Mouse (Mus musculus) intestine, embryonic 16.5 days (tissue): ENCODE data around the gene Apol9b. TPM values are rescaled to one million over a fixed set of nuclear protein-coding genes. Genes with fewer than 3 reads are reported as not detected.
A peak's percentile ranks its signal among the peaks of the same experiment; 100 is the strongest.
"Not testable (repeated sequence)": the region's sequence is repeated elsewhere in the genome, so short reads cannot be mapped to it uniquely, and the experiment has no call there.

Experiments used
- ATAC-seq: fragments of 200-750 bp; cut with Nextera tagmentation; 2 replicates; pipeline ENCODE4 v1.8.0; 2017; ENCODE audit warnings: moderate TSS enrichment, moderate library complexity
- H3K27ac ChIP-seq: fragments of 300-500 bp; sonication (generic); 2 replicates; pipeline ENCODE4 v1.5.1; 2014; ENCODE audit warnings: mild to moderate bottlenecking, low read length
- H3K27me3 ChIP-seq: fragments of 300-500 bp; sonication (generic); replicated peaks from 2 replicates; pipeline ENCODE4 v1.6.1; 2014; ENCODE audit warnings: low read length, control low read depth, mixed read lengths; ENCODE audit not compliant: control insufficient read depth, insufficient read depth
- H3K36me3 ChIP-seq: fragments of 300-500 bp; sonication (generic); 2 replicates; pipeline ENCODE4 v1.6.1; 2014; ENCODE audit warnings: low read length, control low read depth; ENCODE audit not compliant: control insufficient read depth, insufficient read depth
- H3K4me1 ChIP-seq: fragments of 300-500 bp; sonication (generic); 2 replicates; pipeline ENCODE4 v1.6.1; 2014; ENCODE audit warnings: low read length, control low read depth, mixed read lengths; ENCODE audit not compliant: control insufficient read depth, insufficient read depth
- H3K4me2 ChIP-seq: fragments of 300-500 bp; sonication (generic); 2 replicates; pipeline ENCODE4 v1.6.1; 2014; ENCODE audit warnings: low read depth, low read length, control low read depth
- H3K4me3 ChIP-seq: fragments of 300-500 bp; sonication (generic); 2 replicates; pipeline ENCODE4 v1.5.1; 2014; ENCODE audit warnings: mild to moderate bottlenecking, low read length
- H3K9ac ChIP-seq: fragments of 300-500 bp; sonication (generic); 2 replicates; pipeline ENCODE4 v1.6.1; 2014; ENCODE audit warnings: low read depth, low read length
- H3K9me3 ChIP-seq: fragments of 300-500 bp; sonication (generic); 2 replicates; pipeline ENCODE4 v1.6.1; 2016; ENCODE audit warnings: low read length, control low read depth; ENCODE audit not compliant: control insufficient read depth
- WGBS: fragments of 180-500 bp; shearing (Covaris S2); extraction: QIAGEN DNeasy Blood & Tissue Kit; methylation state at CpG from one replicate; pipeline ENCODE4 v1.1.7; 2014; 5-methylcytosine and 5-hydroxymethylcytosine counted together
- polyA plus RNA-seq: library from polyadenylated mRNA; unstranded; fragments of >200 nt; fragmentation: Nextera tagmentation; extraction: Ambion mirVana; gene quantifications from 2 replicates; pipeline ENCODE4 v1.2.1, GENCODE M21; 2015

Gene Apol9b
- polyA plus RNA-seq, 1 experiment from 2014 or later = 0.13 TPM

DNA sequence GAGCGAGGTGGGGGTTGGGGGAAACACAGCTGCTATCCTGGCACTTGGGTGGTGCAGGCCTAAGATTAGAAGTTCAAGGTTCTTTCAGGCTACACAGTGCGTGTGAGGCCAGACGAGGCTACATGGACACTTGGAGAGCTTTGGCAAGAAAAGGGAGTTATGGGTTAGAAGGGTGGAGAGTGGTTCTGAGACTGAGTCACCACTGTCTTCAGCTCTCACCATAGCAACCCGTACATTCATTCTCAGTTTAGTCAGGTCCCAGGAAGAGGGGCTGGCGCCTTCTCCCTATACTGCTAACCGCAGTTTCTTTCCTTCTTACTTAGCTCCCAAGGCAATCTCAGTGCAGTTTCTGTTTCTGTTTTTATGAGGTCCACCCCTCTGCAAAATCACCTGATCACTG lies 12.7 kb downstream of the Apol9b start:
- not testable (repeated sequence) for H3K27ac ChIP-seq, H3K4me2 ChIP-seq, H3K36me3 ChIP-seq, H3K9me3 ChIP-seq, H3K4me3 ChIP-seq, H3K9ac ChIP-seq, H3K4me1 ChIP-seq
- H3K27me3 ChIP-seq = peaks cover 16% of the 10 kb centered on the region
- peak; percentile 52; the same call in 1 of the 2 replicates for ATAC-seq
- WGBS = 70% methylated on average over 6 of the region's 6 CpGs

GRCm38 (mm10) chr15:77744632-77745031 lies 15.8 kb downstream of the Apol9b start:
- Histone ChIP-seq H3K27me3 (peaks cover 27% of the 10 kb centered on the region), H3K9me3 (no peaks in the 10 kb centered on the region; the same call in 1 of the 2 replicates), H3K9ac (no peak overlapping the region), H3K4me1 (no peaks in the 10 kb centered on the region), H3K4me2 (no peak overlapping the region), H3K4me3 (no peak overlapping the region), H3K36me3 (no peaks in the 10 kb centered on the region), H3K27ac (no peak overlapping the region)
- no peak for ATAC-seq
- 19% methylated on average over 5 of the region's 5 CpGs for WGBS

GRCm38 (mm10) chr15:77745081-77745480 lies 16.2 kb downstream of the Apol9b start:
- no peak overlapping the region for H3K4me2 ChIP-seq
- H3K36me3 ChIP-seq = no peaks in the 10 kb centered on the region
- no peak overlapping the region for H3K9ac ChIP-seq
- H3K4me3 ChIP-seq = no peak overlapping the region
- peaks cover 31% of the 10 kb centered on the region for H3K27me3 ChIP-seq
- no peaks in the 10 kb centered on the region; the same call in 1 of the 2 replicates for H3K9me3 ChIP-seq
- ATAC-seq = no peak
- H3K4me1 ChIP-seq = no peaks in the 10 kb centered on the region
- no peak overlapping the region for H3K27ac ChIP-seq

GRCm38 (mm10) chr15:77746326-77746725 lies 17.5 kb downstream of the Apol9b start:
- no peak for ATAC-seq
- Histone ChIP-seq H3K9me3 (no peaks in the 10 kb centered on the region; the same call in 1 of the 2 replicates), H3K27me3 (peaks cover 30% of the 10 kb centered on the region), H3K4me3 (no peak overlapping the region), H3K36me3 (no peaks in the 10 kb centered on the region), H3K4me2 (no peak overlapping the region), H3K27ac (no peak overlapping the region), H3K4me1 (no peaks in the 10 kb centered on the region), H3K9ac (no peak overlapping the region)
- 95% methylated on average over 1 of the region's 1 CpGs for WGBS

GRCm38 (mm10) chr15:77748414-77748813 lies 19.6 kb downstream of the Apol9b start:
- Histone ChIP-seq H3K36me3 (no peaks in the 10 kb centered on the region), H3K27ac (no peak overlapping the region), H3K9me3 (no peaks in the 10 kb centered on the region; the same call in 1 of the 2 replicates), H3K4me3 (no peak overlapping the region), H3K9ac (no peak overlapping the region), H3K4me1 (no peaks in the 10 kb centered on the region), H3K27me3 (peaks cover 34% of the 10 kb centered on the region), H3K4me2 (no peak overlapping the region)
- WGBS = 71% methylated on average over 3 of the region's 3 CpGs
- ATAC-seq = no peak

DNA sequence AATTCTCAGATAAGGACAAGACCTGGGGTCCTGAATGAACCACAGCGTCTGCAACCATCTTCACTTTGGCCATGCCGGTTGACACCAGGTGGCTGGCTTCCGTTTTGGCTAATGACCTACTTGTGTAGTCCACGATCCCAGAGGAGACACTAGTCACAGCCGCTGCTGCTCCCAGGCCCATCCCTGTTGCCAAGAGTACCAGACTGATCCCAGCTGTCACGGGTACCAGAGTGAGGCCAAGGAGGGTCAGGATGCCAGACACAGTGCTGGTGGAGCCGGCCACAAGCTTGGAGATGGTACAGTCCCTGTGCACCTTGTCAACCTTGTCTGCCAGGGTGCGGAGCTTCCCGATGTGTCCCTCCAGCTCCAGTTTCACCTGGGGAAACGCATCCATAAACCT lies 20.9 kb downstream of the Apol9b start:
- H3K4me1 ChIP-seq = no peaks in the 10 kb centered on the region
- no peak for ATAC-seq
- H3K4me3 ChIP-seq = no peak overlapping the region
- no peaks in the 10 kb centered on the region; the same call in 1 of the 2 replicates for H3K9me3 ChIP-seq
- no peak overlapping the region for H3K27ac ChIP-seq
- no peak overlapping the region for H3K4me2 ChIP-seq
- 88% methylated on average over 10 of the region's 10 CpGs for WGBS
- no peak overlapping the region for H3K9ac ChIP-seq
- no peaks in the 10 kb centered on the region for H3K36me3 ChIP-seq
- peaks cover 34% of the 10 kb centered on the region for H3K27me3 ChIP-seq

DNA sequence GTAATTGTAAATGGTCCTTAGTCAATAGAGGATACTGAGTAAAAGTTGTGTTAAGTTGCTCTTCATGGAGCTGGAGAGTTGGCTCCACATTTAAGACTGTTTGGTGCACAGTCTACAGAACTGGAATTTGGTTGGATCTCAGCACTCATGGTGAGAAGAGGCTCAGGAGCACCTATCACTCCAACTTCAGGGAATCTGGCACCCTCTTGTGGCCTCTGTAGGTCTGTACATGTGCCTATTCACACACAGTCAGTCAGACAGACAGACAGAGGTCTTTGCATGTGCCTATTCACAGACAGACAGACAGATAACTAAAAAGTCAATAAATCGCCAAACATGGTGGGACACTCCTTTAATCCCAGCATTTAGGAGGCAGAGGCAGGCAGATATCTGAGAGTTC lies 21.6 kb downstream of the Apol9b start:
- H3K4me3 ChIP-seq = no peak overlapping the region
- no peak overlapping the region for H3K27ac ChIP-seq
- H3K9ac ChIP-seq = no peak overlapping the region
- H3K36me3 ChIP-seq = no peaks in the 10 kb centered on the region
- no peaks in the 10 kb centered on the region; the same call in 1 of the 2 replicates for H3K9me3 ChIP-seq
- WGBS = 27% methylated on average over 1 of the region's 1 CpGs
- no peak overlapping the region for H3K4me2 ChIP-seq
- ATAC-seq = no peak
- H3K4me1 ChIP-seq = no peaks in the 10 kb centered on the region
- peaks cover 28% of the 10 kb centered on the region for H3K27me3 ChIP-seq

DNA sequence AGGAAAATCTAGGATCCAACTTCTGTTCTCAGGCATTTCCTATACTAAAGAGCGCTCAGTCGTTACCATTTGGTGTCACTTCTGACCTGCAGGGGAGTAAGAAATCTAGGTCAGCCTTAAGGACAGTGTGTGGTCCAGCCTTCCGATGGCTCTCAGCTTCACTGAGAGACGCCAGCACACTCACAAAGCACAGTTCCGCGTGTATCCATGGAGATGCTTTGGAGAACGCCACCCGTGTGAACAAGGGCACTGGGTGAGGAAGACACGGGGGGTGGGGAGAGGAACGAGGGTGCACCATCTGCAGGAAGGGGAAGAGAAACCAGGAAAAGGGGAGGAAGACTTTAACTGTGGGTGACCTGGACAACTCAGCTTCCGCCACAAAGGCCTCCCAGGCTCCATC lies 23.6 kb downstream of the Apol9b start:
- H3K9ac ChIP-seq = no peak overlapping the region
- 53% methylated on average over 11 of the region's 11 CpGs for WGBS
- ATAC-seq = no peak
- peaks cover 16% of the 10 kb centered on the region for H3K27me3 ChIP-seq
- H3K27ac ChIP-seq = no peak overlapping the region
- no peaks in the 10 kb centered on the region for H3K4me1 ChIP-seq
- H3K9me3 ChIP-seq = no peaks in the 10 kb centered on the region; the same call in 1 of the 2 replicates
- H3K4me3 ChIP-seq = no peak overlapping the region
- H3K36me3 ChIP-seq = no peaks in the 10 kb centered on the region
- H3K4me2 ChIP-seq = no peak overlapping the region

GRCm38 (mm10) chr15:77755132-77755531 lies 26.3 kb downstream of the Apol9b start:
- Histone ChIP-seq H3K9ac (no peak overlapping the region), H3K27ac (no peak overlapping the region), H3K4me1 (no peaks in the 10 kb centered on the region), H3K36me3 (peaks cover 3% of the 10 kb centered on the region), H3K9me3 (no peaks in the 10 kb centered on the region), H3K27me3 (peaks cover 5% of the 10 kb centered on the region; the same call in 1 of the 2 replicates), H3K4me2 (no peak overlapping the region), H3K4me3 (no peak overlapping the region)
- WGBS = no CpG with 5 or more reads among the region's 2 CpGs
- peak; percentile 74 for ATAC-seq

GRCm38 (mm10) chr15:77756081-77756480 lies 27.2 kb downstream of the Apol9b start:
- Histone ChIP-seq H3K9ac (no peak overlapping the region), H3K4me3 (no peak overlapping the region), H3K27ac (no peak overlapping the region), H3K27me3 (peaks cover 4% of the 10 kb centered on the region; the same call in 1 of the 2 replicates), H3K4me2 (no peak overlapping the region), H3K36me3 (peaks cover 12% of the 10 kb centered on the region), H3K9me3 (no peaks in the 10 kb centered on the region), H3K4me1 (no peaks in the 10 kb centered on the region)
- WGBS = 71% methylated on average over 2 of the region's 2 CpGs
- no peak for ATAC-seq
